Mouse (Mus musculus) limb, embryonic 14.5 days (tissue): ENCODE data around the gene Yipf6. TPM values are rescaled to one million over a fixed set of nuclear protein-coding genes. Genes with fewer than 3 reads are reported as not detected.

Experiments used
- ATAC-seq: fragments of 200-750 bp; cut with Nextera tagmentation; 2 replicates; pipeline ENCODE4 v1.8.0; 2017; ENCODE audit warnings: low read depth, moderate number of reproducible peaks, moderate TSS enrichment; ENCODE audit not compliant: low FRiP score
- DNase-seq: peaks from one replicate; pipeline ENCODE4 v3.0.0-alpha.2; 2015; ENCODE audit warnings: low spot score
- H3K27ac ChIP-seq: fragments of 300-500 bp; sonication (generic); replicated peaks from 2 replicates; pipeline ENCODE4 v1.5.1; 2014; ENCODE audit warnings: low read depth, mild to moderate bottlenecking, low read length, moderate library complexity, mixed read lengths
- H3K27me3 ChIP-seq: fragments of 300-500 bp; sonication (generic); 2 replicates; pipeline ENCODE4 v1.6.1; 2014; ENCODE audit warnings: low read length, mixed read lengths; ENCODE audit not compliant: control insufficient read depth, insufficient read depth
- H3K36me3 ChIP-seq: fragments of 300-500 bp; sonication (generic); 2 replicates; pipeline ENCODE4 v1.6.1; 2014; ENCODE audit warnings: mild to moderate bottlenecking, low read length, moderate library complexity, mixed read lengths; ENCODE audit not compliant: control insufficient read depth, insufficient read depth
- H3K4me1 ChIP-seq: fragments of 300-500 bp; sonication (generic); 2 replicates; pipeline ENCODE4 v1.6.1; 2014; ENCODE audit warnings: antibody characterized with exemption, low read length, mixed read lengths; ENCODE audit not compliant: control insufficient read depth, insufficient read depth
- H3K4me2 ChIP-seq: fragments of 300-500 bp; sonication (generic); replicated peaks from 2 replicates; pipeline ENCODE4 v1.6.1; 2014; ENCODE audit warnings: low read depth, mild to moderate bottlenecking, low read length, moderate library complexity; ENCODE audit not compliant: severe bottlenecking
- H3K4me3 ChIP-seq: fragments of 300-500 bp; sonication (generic); replicated peaks from 2 replicates; pipeline ENCODE4 v1.5.1; 2014; ENCODE audit warnings: low read length
- H3K9ac ChIP-seq: fragments of 300-500 bp; sonication (generic); 2 replicates; pipeline ENCODE4 v1.6.1; 2014; ENCODE audit warnings: mild to moderate bottlenecking, low read depth, low read length, moderate library complexity; ENCODE audit not compliant: severe bottlenecking
- H3K9me3 ChIP-seq: fragments of 300-500 bp; sonication (generic); 2 replicates; pipeline ENCODE4 v1.6.1; 2016; ENCODE audit warnings: low read length; ENCODE audit not compliant: control insufficient read depth
- POLR2A ChIP-seq: fragments of 200-500 bp; IDR thresholded peaks from 2 replicates; pipeline ENCODE4 v1.8.0; 2012; ENCODE audit warnings: inconsistent platforms, mild to moderate bottlenecking, moderate library complexity, borderline replicate concordance; ENCODE audit not compliant: insufficient read depth, insufficient read length; ENCODE audit errors: extremely low read depth
- WGBS: fragments of 180-500 bp; shearing (Covaris S2); extraction: QIAGEN DNeasy Blood & Tissue Kit; methylation state at CpG from one replicate; pipeline ENCODE4 v1.1.7; 2014; 5-methylcytosine and 5-hydroxymethylcytosine counted together
- polyA plus RNA-seq, 2 experiments: library from polyadenylated mRNA; depleted of rRNA in 1 of 2; stranded (reverse) in 1 of 2; unstranded in 1 of 2; fragments of >200 nt; fragmentation: Nextera tagmentation in 1 of 2; extraction: Ambion mirVana in 1 of 2; gene quantifications; 2 replicates each; pipeline versions ENCODE4 v1.2.1 to v1.2.3; 2012 to 2014

Gene Yipf6
- polyA plus RNA-seq, 2 experiments = 18.5 to 19.6 TPM

GRCm38 (mm10) chrX:98908910-98909309, 27.2 kb upstream of the Yipf6 start:
- TF ChIP-seq POLR2A = no peak
- 60% methylated on average over 1 of the region's 1 CpGs for WGBS
- DNase-seq (no peak), ATAC-seq (no peak)
- H3K4me3 ChIP-seq = no peak overlapping the region
- no peaks in the 10 kb centered on the region for H3K9me3 ChIP-seq
- no peak overlapping the region for H3K9ac ChIP-seq
- H3K4me2 ChIP-seq = no peak overlapping the region
- no peak overlapping the region for H3K27ac ChIP-seq
- no peaks in the 10 kb centered on the region for H3K4me1 ChIP-seq
- H3K27me3 ChIP-seq = no peaks in the 10 kb centered on the region
- H3K36me3 ChIP-seq = no peaks in the 10 kb centered on the region

DNA sequence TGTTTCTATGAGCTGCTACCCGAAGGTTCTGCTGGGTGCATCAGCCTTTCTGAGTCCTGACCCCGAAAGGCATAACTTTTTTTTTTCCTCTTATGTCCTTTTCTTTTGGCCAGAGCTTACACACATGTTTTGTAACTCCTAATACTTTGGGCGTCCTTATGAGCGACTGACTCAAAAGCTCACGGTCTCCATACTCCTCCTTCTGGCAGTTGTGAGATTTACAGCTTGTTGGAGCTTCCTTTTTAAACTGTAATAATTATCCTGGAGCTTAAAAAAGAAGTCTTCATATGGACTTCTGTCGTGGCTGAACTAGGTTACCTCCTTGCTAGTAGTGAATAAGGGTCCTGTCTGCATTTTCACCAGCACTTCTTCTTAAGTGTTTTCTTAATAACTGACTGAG, 16.7 kb upstream of the Yipf6 start:
- H3K27me3 ChIP-seq = no peaks in the 10 kb centered on the region
- no peaks in the 10 kb centered on the region for H3K4me1 ChIP-seq
- no peak for ATAC-seq
- DNase-seq = peak; percentile 68
- H3K9ac ChIP-seq = no peak overlapping the region
- no peaks in the 10 kb centered on the region for H3K9me3 ChIP-seq
- WGBS = 24% methylated on average over 6 of the region's 6 CpGs
- no peak for TF ChIP-seq POLR2A
- no peak overlapping the region for H3K4me2 ChIP-seq
- no peak overlapping the region for H3K27ac ChIP-seq
- no peak overlapping the region for H3K4me3 ChIP-seq
- H3K36me3 ChIP-seq = no peaks in the 10 kb centered on the region

DNA sequence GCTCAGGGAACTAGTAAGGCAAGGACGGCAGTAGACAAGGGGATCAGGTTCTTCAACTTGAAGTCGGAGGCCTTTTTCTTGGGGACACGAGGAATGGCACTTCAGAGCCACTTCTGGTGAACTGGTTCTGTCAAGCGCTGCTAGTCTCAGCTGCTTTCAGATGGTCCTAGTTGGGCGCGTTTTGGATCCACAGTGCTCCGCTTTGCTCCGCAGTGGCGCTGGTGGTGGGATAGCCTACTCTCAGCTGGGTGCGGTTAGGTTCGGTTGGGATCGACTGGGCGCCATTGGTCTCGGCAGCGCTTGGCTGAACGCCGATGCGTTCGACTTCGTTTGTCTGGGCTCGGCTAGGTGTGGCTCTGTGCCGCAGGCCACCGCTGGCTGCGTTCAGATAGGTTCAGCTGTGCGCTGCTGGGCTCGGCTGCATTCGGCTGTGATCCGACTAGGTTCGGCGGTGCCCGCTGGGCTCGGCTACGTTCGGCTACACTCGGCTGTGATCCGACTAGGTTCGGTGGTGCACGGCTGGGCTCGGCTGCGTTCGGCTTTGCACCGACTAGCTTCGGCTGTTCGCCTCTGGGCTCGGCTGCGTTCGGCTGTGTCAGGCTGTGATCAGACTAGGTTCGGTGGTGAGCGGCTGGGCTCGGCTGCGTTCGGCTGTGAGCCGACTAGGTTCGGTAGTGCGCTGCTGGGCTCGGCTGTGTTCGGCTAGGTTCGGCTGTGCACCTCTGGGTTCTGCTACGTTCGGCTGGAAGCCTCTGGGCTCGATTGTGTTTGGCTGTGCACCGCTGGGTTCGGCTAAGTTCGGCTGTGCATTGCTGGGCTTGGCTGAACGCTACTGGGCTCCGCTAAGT, 815 bp downstream of the Yipf6 start:
- peak; percentile 50; the same call in 1 of the 2 replicates for TF ChIP-seq POLR2A
- DNase-seq = peak; percentile 90
- peak overlapping the region; percentile 69 for H3K9ac ChIP-seq
- H3K4me1 ChIP-seq = no peaks in the 10 kb centered on the region
- H3K27me3 ChIP-seq = no peaks in the 10 kb centered on the region
- peak overlapping the region; percentile 54 for H3K4me3 ChIP-seq
- 27% methylated on average over 62 of the region's 66 CpGs for WGBS
- no peaks in the 10 kb centered on the region for H3K9me3 ChIP-seq
- peak overlapping the region; percentile 91 for H3K27ac ChIP-seq
- H3K36me3 ChIP-seq = 0 out of 2 replicates have a peak, but pooled peaks cover under 1% of the 10 kb centered on the region
- peak; percentile 91 for ATAC-seq
- peak overlapping the region; percentile 51 for H3K4me2 ChIP-seq

- WGBS = 22% methylated on average over 55 of the region's 57 CpGs
- peak; percentile 86 for ATAC-seq
- H3K4me3 ChIP-seq = peak overlapping the region; percentile 54
Observed at GRCm38 (mm10) chrX:98937555-98938294, 1.6 kb downstream of the Yipf6 start.

GRCm38 (mm10) chrX:98953941-98954340, 17.8 kb downstream of the Yipf6 start:
- no peak for ATAC-seq
- 15% methylated on average over 6 of the region's 6 CpGs for WGBS

More at GRCm38 (mm10) chrX:98937555-98938294, 1.6 kb downstream of the Yipf6 start:
- Histone ChIP-seq H3K9ac (peak overlapping the region; percentile 69), H3K4me2 (peak overlapping the region; percentile 46), H3K9me3 (no peaks in the 10 kb centered on the region), H3K27ac (peak overlapping the region; percentile 91), H3K27me3 (no peaks in the 10 kb centered on the region), H3K4me1 (no peaks in the 10 kb centered on the region), H3K36me3 (peaks cover 7% of the 10 kb centered on the region; the same call in 1 of the 2 replicates)
- DNase-seq = peak; percentile 92
- TF ChIP-seq POLR2A = 0 out of 2 replicates have a peak, but pooled peaks have one; percentile 32

More at GRCm38 (mm10) chrX:98953941-98954340, 17.8 kb downstream of the Yipf6 start:
- Histone ChIP-seq H3K27ac (no peak overlapping the region), H3K4me2 (no peak overlapping the region), H3K4me1 (no peaks in the 10 kb centered on the region), H3K9ac (no peak overlapping the region), H3K27me3 (no peaks in the 10 kb centered on the region), H3K4me3 (no peak overlapping the region), H3K36me3 (no peaks in the 10 kb centered on the region), H3K9me3 (no peaks in the 10 kb centered on the region)
- DNase-seq = peak; percentile 12
- no peak for TF ChIP-seq POLR2A
